Mouse (Mus musculus) myocyte (in vitro differentiated cells): ENCODE results near the gene Cxcl3.

Experiments
- POLR2A ChIP-seq: IDR thresholded peaks from one replicate; pipeline ENCODE4 v1.6.1; 2011; ENCODE audit warnings: low read depth, mild to moderate bottlenecking, control low read depth, moderate library complexity; ENCODE audit not compliant: insufficient read length
- REST ChIP-seq: IDR thresholded peaks from one replicate; pipeline ENCODE4 v1.6.1; 2011; ENCODE audit warnings: mild to moderate bottlenecking, control low read depth, moderate library complexity; ENCODE audit not compliant: insufficient read depth, insufficient read length
- SRF ChIP-seq: IDR thresholded peaks from one replicate; pipeline ENCODE4 v1.6.1; 2011; ENCODE audit warnings: low read depth; ENCODE audit not compliant: control insufficient read depth, insufficient read length
- TCF3 ChIP-seq: IDR thresholded peaks from one replicate; pipeline ENCODE4 v1.6.1; 2011; ENCODE audit warnings: low read depth, control low read depth; ENCODE audit not compliant: insufficient read length
- USF1 ChIP-seq: IDR thresholded peaks from one replicate; pipeline ENCODE4 v1.6.1; 2011; ENCODE audit warnings: low read depth, mild to moderate bottlenecking, control low read depth, moderate library complexity

GRCm38 (mm10) chr5:90794195-90794625 is 8.3 kb downstream of the Cxcl3 start, which contains the start of gene Cxcl15:
- TF ChIP-seq USF1 (no peak), TCF3 (no peak), POLR2A (no peak), REST (no peak), SRF (no peak)
